Mouse (Mus musculus): Measurements from ENCODE around the gene Gal3st3. TPM values are rescaled to one million over a fixed set of nuclear protein-coding genes. Genes with fewer than 3 reads are reported as not detected.

Gal3st3 gene
- polyA plus RNA-seq, 1 experiment from 2014 or later = 14.0 TPM

DNA sequence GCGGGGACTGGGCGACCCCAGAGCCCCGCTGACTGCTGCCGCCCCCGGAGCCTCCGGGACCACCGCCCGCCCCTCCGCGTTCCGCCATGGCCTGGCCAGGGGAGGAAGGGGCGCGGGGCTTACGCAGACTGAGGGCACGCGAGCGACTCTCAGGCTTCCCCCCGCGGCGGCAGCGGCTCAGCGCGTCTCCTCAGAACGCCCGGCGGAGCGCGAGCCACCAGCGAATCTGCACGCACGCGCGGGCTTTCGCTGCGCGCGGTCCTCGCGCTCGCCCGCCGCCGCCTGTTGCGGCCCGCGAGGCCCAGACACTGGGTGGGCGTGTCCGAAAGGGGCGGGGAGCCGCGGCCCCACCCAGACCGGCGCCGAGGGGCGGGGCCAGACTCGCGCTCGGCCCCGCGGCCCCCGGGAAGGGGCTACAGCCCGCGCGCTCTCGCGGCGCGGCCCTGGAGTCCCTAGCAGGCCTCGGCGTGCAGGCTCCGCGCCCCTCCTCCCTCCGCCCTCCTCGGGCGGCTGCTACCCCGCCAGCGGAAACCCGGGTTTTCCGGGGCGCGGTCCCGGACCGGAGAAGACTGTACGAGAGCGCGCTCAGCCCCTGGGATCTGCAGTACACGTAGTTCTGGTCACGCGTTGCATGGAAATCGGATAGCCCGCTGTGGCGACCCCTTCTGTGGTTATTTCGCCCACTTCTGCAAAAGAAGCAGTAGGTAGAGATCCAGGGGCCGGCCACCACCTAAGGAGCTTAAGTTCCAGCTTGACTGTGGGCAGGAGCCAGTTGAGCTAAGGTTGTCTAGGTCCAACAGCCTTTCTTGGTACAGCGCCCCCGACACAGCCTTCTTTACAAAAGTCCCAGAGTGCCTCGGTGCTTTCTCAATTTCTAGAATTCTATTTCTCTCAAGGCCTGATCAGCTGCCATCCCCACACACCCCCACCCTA, 25.1 kb upstream of the Gal3st3 start, which contains the start of gene Pacs1:
Gene Pacs1 (minus strand): TSS at position 319 of the 933 bp plus-strand sequence.
- WGBS = under 1% methylated on average over 82 of the region's 97 CpGs
- no peaks in the 10 kb centered on the region for H3K9me3 ChIP-seq (ENCODE audit: control insufficient read depth, low read length)
- peaks cover 12% of the 10 kb centered on the region for H3K4me1 ChIP-seq (replicated peaks; ENCODE audit: control insufficient read depth, insufficient read depth, low read length)
- H3K36me3 ChIP-seq (ENCODE audit: control insufficient read depth, insufficient read depth, low read length) = 0 out of 2 replicates have a peak, but pooled peaks cover 7% of the 10 kb centered on the region
- H3K4me3 ChIP-seq (ENCODE audit: low read depth, low read length) = peak within 1 kb of the TSS; percentile 89
- peak within 1 kb of the TSS; percentile 95 for H3K4me2 ChIP-seq (replicated peaks; ENCODE audit: low read depth, low read length)
- H3K27me3 ChIP-seq (ENCODE audit: control insufficient read depth, insufficient read depth, low read length) = no peaks in the 10 kb centered on the region
- DNase-seq (ENCODE audit: low spot score) (peak; percentile 95), ATAC-seq (ENCODE audit: low FRiP score) (peak; percentile 89)
- H3K9ac ChIP-seq (ENCODE audit: low read depth, low read length) = peak within 1 kb of the TSS; percentile 90
- H3K27ac ChIP-seq (ENCODE audit: low read depth, low read length) = peak within 1 kb of the TSS; percentile 82

DNA sequence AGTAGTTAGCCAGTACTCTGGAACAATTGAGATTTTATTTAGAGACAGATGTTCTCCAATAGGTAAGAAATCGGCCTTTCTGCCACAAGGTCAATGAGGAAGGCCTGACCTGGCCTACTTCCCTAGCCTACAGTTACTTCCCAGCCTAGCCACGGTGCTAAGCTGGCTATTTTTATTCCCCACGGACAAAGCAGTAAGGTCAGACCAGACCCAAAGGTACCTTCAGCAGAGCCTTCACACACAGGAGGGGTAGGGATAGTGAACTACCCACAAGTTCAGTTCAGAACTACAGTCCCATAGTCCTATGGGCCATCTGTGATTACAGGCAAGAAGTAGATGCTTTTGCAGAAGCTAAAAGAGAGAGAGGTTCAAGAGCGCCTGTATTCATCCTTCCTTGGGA, 24.2 kb upstream of the Gal3st3 start:
- H3K4me1 ChIP-seq (replicated peaks; ENCODE audit: control insufficient read depth, insufficient read depth, low read length) = peaks cover 12% of the 10 kb centered on the region
- no peak overlapping the region for H3K4me3 ChIP-seq (ENCODE audit: low read depth, low read length)
- H3K27me3 ChIP-seq (ENCODE audit: control insufficient read depth, insufficient read depth, low read length) = no peaks in the 10 kb centered on the region
- H3K9ac ChIP-seq (ENCODE audit: low read depth, low read length) = no peak overlapping the region; the same call in 1 of the 2 replicates
- ATAC-seq (ENCODE audit: low FRiP score) (no peak), DNase-seq (ENCODE audit: low spot score) (no peak)
- peak overlapping the region; percentile 82 for H3K27ac ChIP-seq (ENCODE audit: low read depth, low read length)
- H3K9me3 ChIP-seq (ENCODE audit: control insufficient read depth, low read length) = no peaks in the 10 kb centered on the region
- 0 out of 2 replicates have a peak, but pooled peaks cover 12% of the 10 kb centered on the region for H3K36me3 ChIP-seq (ENCODE audit: control insufficient read depth, insufficient read depth, low read length)
- 73% methylated on average over 4 of the region's 4 CpGs for WGBS
- H3K4me2 ChIP-seq (replicated peaks; ENCODE audit: low read depth, low read length) = no peak overlapping the region

DNA sequence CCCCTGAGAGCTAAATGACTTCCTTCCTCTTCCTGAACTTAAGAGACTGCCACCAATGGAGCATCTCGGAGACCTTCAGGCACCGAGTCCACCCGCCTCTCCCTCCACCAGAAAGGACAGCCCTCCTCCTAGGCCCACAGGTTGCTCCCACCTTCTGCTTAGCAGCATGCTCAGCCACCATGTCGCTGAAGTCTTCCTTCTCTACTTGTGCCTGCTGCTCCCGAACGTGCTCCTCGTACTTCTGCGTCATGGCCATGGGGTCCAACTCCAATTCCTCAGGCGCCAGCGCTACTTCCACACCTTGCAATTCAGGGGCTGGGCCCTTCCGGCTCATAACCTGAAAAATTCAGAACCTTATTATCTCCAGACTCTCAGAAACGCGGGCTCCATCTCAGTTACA, 23.5 kb upstream of the Gal3st3 start:
- Histone ChIP-seq H3K4me1 (replicated peaks; ENCODE audit: control insufficient read depth, insufficient read depth, low read length) (peaks cover 12% of the 10 kb centered on the region), H3K9me3 (ENCODE audit: control insufficient read depth, low read length) (no peaks in the 10 kb centered on the region), H3K9ac (ENCODE audit: low read depth, low read length) (no peak overlapping the region), H3K4me3 (ENCODE audit: low read depth, low read length) (no peak overlapping the region), H3K27ac (ENCODE audit: low read depth, low read length) (no peak overlapping the region), H3K4me2 (replicated peaks; ENCODE audit: low read depth, low read length) (no peak overlapping the region), H3K36me3 (ENCODE audit: control insufficient read depth, insufficient read depth, low read length) (0 out of 2 replicates have a peak, but pooled peaks cover 19% of the 10 kb centered on the region), H3K27me3 (ENCODE audit: control insufficient read depth, insufficient read depth, low read length) (no peaks in the 10 kb centered on the region)
- DNase-seq (ENCODE audit: low spot score) = no peak
- 96% methylated on average over 13 of the region's 13 CpGs for WGBS
- no peak for ATAC-seq (ENCODE audit: low FRiP score)

GRCm38 (mm10) chr19:5275736-5276135, 22.4 kb upstream of the Gal3st3 start:
- Histone ChIP-seq H3K36me3 (ENCODE audit: control insufficient read depth, insufficient read depth, low read length) (0 out of 2 replicates have a peak, but pooled peaks cover 20% of the 10 kb centered on the region), H3K4me2 (replicated peaks; ENCODE audit: low read depth, low read length) (no peak overlapping the region), H3K27ac (ENCODE audit: low read depth, low read length) (no peak overlapping the region), H3K4me1 (replicated peaks; ENCODE audit: control insufficient read depth, insufficient read depth, low read length) (peaks cover 12% of the 10 kb centered on the region), H3K27me3 (ENCODE audit: control insufficient read depth, insufficient read depth, low read length) (no peaks in the 10 kb centered on the region), H3K9ac (ENCODE audit: low read depth, low read length) (no peak overlapping the region), H3K4me3 (ENCODE audit: low read depth, low read length) (no peak overlapping the region), H3K9me3 (ENCODE audit: control insufficient read depth, low read length) (no peaks in the 10 kb centered on the region)
- ATAC-seq (ENCODE audit: low FRiP score) (no peak), DNase-seq (ENCODE audit: low spot score) (no peak)
- 91% methylated on average over 5 of the region's 5 CpGs for WGBS

DNA sequence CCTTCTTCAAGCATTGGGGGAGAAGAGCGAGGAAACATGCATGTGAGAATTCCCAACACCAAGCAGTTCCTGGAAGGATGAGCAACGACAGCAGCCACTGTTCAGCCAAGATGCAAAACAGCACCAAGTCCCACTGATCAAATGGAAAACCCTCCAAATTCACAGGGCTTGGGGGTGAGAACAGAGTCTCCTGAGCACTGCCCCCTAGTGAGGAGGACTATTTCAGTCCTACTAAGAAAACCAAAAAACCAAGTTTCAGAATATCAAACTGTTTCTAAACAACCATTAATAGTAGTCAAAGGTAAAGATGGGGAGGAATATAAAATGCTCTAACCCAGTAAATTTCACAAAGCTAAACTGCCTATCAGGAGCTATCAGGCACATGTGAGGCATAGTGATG, 21.6 kb upstream of the Gal3st3 start:
- H3K9me3 ChIP-seq (ENCODE audit: control insufficient read depth, low read length) = no peaks in the 10 kb centered on the region
- no peak for ATAC-seq (ENCODE audit: low FRiP score)
- H3K4me2 ChIP-seq (replicated peaks; ENCODE audit: low read depth, low read length) = no peak overlapping the region
- H3K4me1 ChIP-seq (replicated peaks; ENCODE audit: control insufficient read depth, insufficient read depth, low read length) = peaks cover 10% of the 10 kb centered on the region
- DNase-seq (ENCODE audit: low spot score) = no peak
- H3K9ac ChIP-seq (ENCODE audit: low read depth, low read length) = no peak overlapping the region
- no peaks in the 10 kb centered on the region for H3K27me3 ChIP-seq (ENCODE audit: control insufficient read depth, insufficient read depth, low read length)
- whole genome bisulfite sequencing = 90% methylated on average over 2 of the region's 2 CpGs
- no peak overlapping the region for H3K4me3 ChIP-seq (ENCODE audit: low read depth, low read length)
- H3K36me3 ChIP-seq (ENCODE audit: control insufficient read depth, insufficient read depth, low read length) = 0 out of 2 replicates have a peak, but pooled peaks cover 20% of the 10 kb centered on the region
- no peak overlapping the region for H3K27ac ChIP-seq (ENCODE audit: low read depth, low read length)

DNA sequence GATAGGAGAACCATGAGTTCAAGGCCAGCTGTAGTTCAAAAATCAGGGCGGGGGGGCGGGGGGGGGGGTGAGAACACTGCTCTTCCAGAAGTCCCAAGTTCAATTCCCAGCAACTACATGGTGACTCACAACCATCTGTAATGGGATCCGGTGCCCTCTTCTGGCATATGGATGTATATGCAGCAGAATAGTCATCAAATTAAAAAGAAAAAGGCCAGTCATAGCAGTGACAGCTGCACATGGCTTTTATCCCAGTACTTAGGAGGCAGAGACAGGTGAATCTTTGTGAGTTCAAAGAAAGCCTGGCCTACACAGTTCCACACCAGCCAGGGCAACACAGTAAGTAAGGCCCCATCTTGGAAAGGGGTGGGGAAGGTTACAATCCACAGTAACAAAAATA, 21.0 kb upstream of the Gal3st3 start:
- 89% methylated on average over 3 of the region's 3 CpGs for WGBS
- DNase-seq (ENCODE audit: low spot score) (peak; percentile 23), ATAC-seq (ENCODE audit: low FRiP score) (no peak)
- no peaks in the 10 kb centered on the region for H3K27me3 ChIP-seq (ENCODE audit: control insufficient read depth, insufficient read depth, low read length)
- no peak overlapping the region for H3K27ac ChIP-seq (ENCODE audit: low read depth, low read length)
- H3K4me3 ChIP-seq (ENCODE audit: low read depth, low read length) = no peak overlapping the region
- H3K9ac ChIP-seq (ENCODE audit: low read depth, low read length) = no peak overlapping the region
- H3K9me3 ChIP-seq (ENCODE audit: control insufficient read depth, low read length) = no peaks in the 10 kb centered on the region
- no peak overlapping the region for H3K4me2 ChIP-seq (replicated peaks; ENCODE audit: low read depth, low read length)
- peaks cover 4% of the 10 kb centered on the region for H3K4me1 ChIP-seq (replicated peaks; ENCODE audit: control insufficient read depth, insufficient read depth, low read length)
- 0 out of 2 replicates have a peak, but pooled peaks cover 20% of the 10 kb centered on the region for H3K36me3 ChIP-seq (ENCODE audit: control insufficient read depth, insufficient read depth, low read length)

DNA sequence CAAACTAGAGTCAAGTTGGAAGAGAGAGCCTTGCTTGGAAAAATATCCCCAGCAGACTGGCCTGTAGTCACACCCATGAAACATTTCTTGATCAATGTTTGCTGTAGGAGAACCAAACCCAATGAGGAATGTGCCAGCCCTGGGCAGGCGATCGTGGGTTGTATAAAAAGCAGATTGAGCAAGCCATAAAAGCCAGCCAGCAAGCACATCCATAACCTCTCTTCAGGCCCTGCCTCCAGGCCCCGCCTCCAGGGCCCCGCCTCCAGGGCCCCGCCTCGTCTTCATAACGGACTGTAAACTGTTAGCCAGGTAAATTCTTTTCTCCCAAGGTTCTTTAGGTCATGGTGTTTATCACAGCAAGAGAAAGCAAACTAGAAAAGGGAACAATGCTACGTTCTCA, 19.8 kb upstream of the Gal3st3 start:
- Histone ChIP-seq H3K4me3 (ENCODE audit: low read depth, low read length) (no peak overlapping the region), H3K9ac (ENCODE audit: low read depth, low read length) (no peak overlapping the region), H3K27me3 (ENCODE audit: control insufficient read depth, insufficient read depth, low read length) (no peaks in the 10 kb centered on the region), H3K36me3 (ENCODE audit: control insufficient read depth, insufficient read depth, low read length) (0 out of 2 replicates have a peak, but pooled peaks cover 21% of the 10 kb centered on the region), H3K4me1 (replicated peaks; ENCODE audit: control insufficient read depth, insufficient read depth, low read length) (peaks cover 3% of the 10 kb centered on the region; the same call in 1 of the 2 replicates), H3K9me3 (ENCODE audit: control insufficient read depth, low read length) (no peaks in the 10 kb centered on the region), H3K4me2 (replicated peaks; ENCODE audit: low read depth, low read length) (no peak overlapping the region), H3K27ac (ENCODE audit: low read depth, low read length) (no peak overlapping the region)
- ATAC-seq (ENCODE audit: low FRiP score) (no peak), DNase-seq (ENCODE audit: low spot score) (no peak)
- 89% methylated on average over 8 of the region's 8 CpGs for WGBS

DNA sequence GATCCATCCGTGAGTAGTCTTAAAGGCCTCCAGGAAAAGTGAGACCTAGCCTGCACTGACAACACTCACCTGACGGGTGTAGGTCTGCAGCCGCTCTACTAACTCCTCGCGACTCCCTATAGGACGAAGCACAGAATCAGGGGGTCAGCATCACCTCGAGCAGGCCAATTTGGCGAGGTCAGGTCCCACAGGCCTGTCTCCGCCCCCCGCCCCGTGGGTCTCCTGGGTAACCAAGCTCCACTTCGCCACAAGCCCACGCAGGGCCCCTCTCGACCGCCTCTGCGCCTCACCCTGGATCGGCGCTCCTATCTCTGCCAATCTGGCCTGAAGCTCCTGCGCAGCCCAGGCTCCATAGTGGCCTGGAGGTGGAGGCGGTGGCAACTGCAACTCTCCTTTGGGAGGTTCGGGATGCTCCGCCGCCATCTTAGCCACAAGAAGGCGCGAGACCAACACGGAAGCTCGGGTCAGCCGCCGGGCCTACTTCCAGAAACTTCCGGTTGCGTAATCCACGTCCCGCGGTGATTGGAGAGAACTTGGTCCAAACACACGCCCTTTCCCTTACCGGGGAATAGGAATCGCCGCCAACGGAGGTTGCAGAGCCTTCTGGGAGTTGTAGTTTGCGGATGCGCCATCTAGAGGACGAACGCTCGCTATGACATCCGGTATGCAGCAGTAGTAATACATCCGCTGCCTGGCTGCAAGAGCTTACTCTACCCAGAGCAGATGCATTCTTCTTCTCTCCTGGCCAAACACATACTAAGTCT, 3.0 kb upstream of the Gal3st3 start, which contains the start of gene Sf3b2:
Gene Sf3b2 (minus strand): TSS at position 484 of the 764 bp plus-strand sequence.
- peak; percentile 95 for ATAC-seq (ENCODE audit: low FRiP score)
- Histone ChIP-seq H3K4me1 (replicated peaks; ENCODE audit: control insufficient read depth, insufficient read depth, low read length) (peaks cover 12% of the 10 kb centered on the region), H3K27me3 (ENCODE audit: control insufficient read depth, insufficient read depth, low read length) (no peaks in the 10 kb centered on the region), H3K4me2 (replicated peaks; ENCODE audit: low read depth, low read length) (peak within 1 kb of the TSS; percentile 77), H3K36me3 (ENCODE audit: control insufficient read depth, insufficient read depth, low read length) (peaks cover 4% of the 10 kb centered on the region), H3K4me3 (ENCODE audit: low read depth, low read length) (peak within 1 kb of the TSS; percentile 88), H3K27ac (ENCODE audit: low read depth, low read length) (peak within 1 kb of the TSS; percentile 76), H3K9ac (ENCODE audit: low read depth, low read length) (peak within 1 kb of the TSS; percentile 88), H3K9me3 (ENCODE audit: control insufficient read depth, low read length) (no peaks in the 10 kb centered on the region)
- DNase-seq (ENCODE audit: low spot score) = peak; percentile 98
- WGBS = under 1% methylated on average over 46 of the region's 46 CpGs

All from hindbrain, embryonic 11.5 days (tissue).